Mouse (Mus musculus) limb, embryonic 12.5 days (tissue): Measurements from ENCODE around the gene Olfr591. TPM values are rescaled to one million over a fixed set of nuclear protein-coding genes. Genes with fewer than 3 reads are reported as not detected.

Source experiments
- polyA plus RNA-seq: library from polyadenylated mRNA; unstranded; fragments of >200 nt; fragmentation: Nextera tagmentation; extraction: Ambion mirVana; gene quantifications from 2 replicates; pipeline ENCODE4 v1.2.1, GENCODE M21; 2016

Olfr591 gene
- polyA plus RNA-seq, 1 experiment from 2014 or later, result not detected

Other genes with a start within 250 kb of the Olfr591 start
- gene Olfr573-ps1, start 235.8 kb downstream of the Olfr591 start, polyA plus RNA-seq, result not detected in 2 replicates
- gene Olfr574, start 229.9 kb downstream of the Olfr591 start, polyA plus RNA-seq, result not detected in 2 replicates
- gene Olfr575, start 219.6 kb downstream of the Olfr591 start, polyA plus RNA-seq, result not detected in 2 replicates
- gene Olfr576, start 215.7 kb downstream of the Olfr591 start, polyA plus RNA-seq, result not detected in 2 replicates
- not detected in 2 replicates for gene Olfr577, start 202.4 kb downstream of the Olfr591 start, polyA plus RNA-seq
- not detected in 2 replicates for gene Olfr578, start 189.0 kb downstream of the Olfr591 start, polyA plus RNA-seq
- gene Olfr582, start 140.3 kb downstream of the Olfr591 start, polyA plus RNA-seq, result not detected in 2 replicates
- gene Olfr583, start 127.0 kb downstream of the Olfr591 start, polyA plus RNA-seq, result not detected in 2 replicates
- gene Olfr584, start 96.5 kb downstream of the Olfr591 start, polyA plus RNA-seq, result not detected in 2 replicates
- not detected in 2 replicates for gene Olfr585, start 80.6 kb downstream of the Olfr591 start, polyA plus RNA-seq
- not detected in 2 replicates for gene Olfr586, start 52.7 kb downstream of the Olfr591 start, polyA plus RNA-seq
- not detected in 2 replicates for gene Olfr588-ps1, start 37.5 kb downstream of the Olfr591 start, polyA plus RNA-seq
- not detected in 2 replicates for gene Olfr589, start 22.0 kb downstream of the Olfr591 start, polyA plus RNA-seq
- gene Olfr592, start 6.5 kb upstream of the Olfr591 start, polyA plus RNA-seq, result not detected in 2 replicates
- not detected in 2 replicates for gene Olfr593, start 33.5 kb upstream of the Olfr591 start, polyA plus RNA-seq
- gene Olfr594, start 38.7 kb upstream of the Olfr591 start, polyA plus RNA-seq, result not detected in 2 replicates
- gene Usp17ld, start 74.2 kb upstream of the Olfr591 start, polyA plus RNA-seq, result not detected in 2 replicates
- gene Olfr596, start 127.3 kb upstream of the Olfr591 start, polyA plus RNA-seq, result not detected in 2 replicates
- gene Olfr597, start 138.0 kb upstream of the Olfr591 start, polyA plus RNA-seq, result not detected in 2 replicates
- gene Olfr598, start 145.2 kb upstream of the Olfr591 start, polyA plus RNA-seq, result not detected in 2 replicates
- not detected in 2 replicates for gene Olfr599, start 157.6 kb upstream of the Olfr591 start, polyA plus RNA-seq
- not detected in 2 replicates for gene Olfr600, start 171.3 kb upstream of the Olfr591 start, polyA plus RNA-seq
- not detected in 2 replicates for gene Olfr601, start 184.3 kb upstream of the Olfr591 start, polyA plus RNA-seq
- not detected in 2 replicates for gene Olfr603, start 207.8 kb upstream of the Olfr591 start, polyA plus RNA-seq
- gene Usp17lc, start 236.7 kb upstream of the Olfr591 start, polyA plus RNA-seq, result not detected in 2 replicates